Mouse (Mus musculus) small intestine, adult 2 months (tissue): ENCODE measurements around the gene Mysm1. TPM values are rescaled to one million over a fixed set of nuclear protein-coding genes. Genes with fewer than 3 reads are reported as not detected.

Experiments
- H3K27ac ChIP-seq: fragments of 200-500 bp; 2 replicates; pipeline ENCODE4 v1.5.1; 2012; ENCODE audit warnings: low read depth, low read length, control low read depth, inconsistent platforms; ENCODE audit not compliant: insufficient read depth
- H3K27me3 ChIP-seq: fragments of 200-500 bp; 2 replicates; pipeline ENCODE4 v1.6.1; 2012; ENCODE audit warnings: mild to moderate bottlenecking, moderate library complexity, low read length, inconsistent platforms; ENCODE audit not compliant: control insufficient read depth, insufficient read depth
- H3K36me3 ChIP-seq: fragments of 200-500 bp; 2 replicates; pipeline ENCODE4 v1.6.1; 2012; ENCODE audit warnings: mild to moderate bottlenecking, low read length, control low read depth, inconsistent platforms; ENCODE audit not compliant: control insufficient read depth, insufficient read depth
- H3K4me1 ChIP-seq: fragments of 200-500 bp; 2 replicates; pipeline ENCODE4 v1.6.1; 2012; ENCODE audit warnings: low read length, inconsistent platforms, mixed read lengths; ENCODE audit not compliant: control insufficient read depth, insufficient read depth, insufficient read length
- H3K4me3 ChIP-seq: fragments of 200-500 bp; 2 replicates; pipeline ENCODE4 v1.5.1; 2012; ENCODE audit warnings: low read depth, mild to moderate bottlenecking, control low read depth, inconsistent platforms, low read length, moderate library complexity
- CTCF ChIP-seq: fragments of 200-500 bp; IDR thresholded peaks from 2 replicates; pipeline ENCODE4 v1.5.1; 2012; ENCODE audit warnings: low read depth, mild to moderate bottlenecking, control low read depth, inconsistent platforms, low read length, moderate library complexity, mixed read lengths; ENCODE audit not compliant: insufficient replicate concordance, insufficient read length; ENCODE audit errors: extremely low read depth
- POLR2A ChIP-seq: fragments of 200-500 bp; IDR thresholded peaks from 2 replicates; pipeline ENCODE4 v1.6.1; 2012; ENCODE audit warnings: low read depth, mild to moderate bottlenecking, control low read depth, inconsistent platforms, low read length, moderate library complexity
- WGBS: fragments of 180-500 bp; shearing (Covaris S2); methylation state at CpG from one replicate; pipeline ENCODE4 v1.1.7; 2018; 5-methylcytosine and 5-hydroxymethylcytosine counted together
- polyA plus RNA-seq: library from polyadenylated mRNA; depleted of rRNA; stranded (reverse); fragments of >200 nt; gene quantifications from 2 replicates; pipeline ENCODE4 v1.2.3, GENCODE M21; 2012

Gene Mysm1
- polyA plus RNA-seq, 1 experiment, result 1.3 TPM

GRCm38 (mm10) chr4:94999249-94999648, 20.3 kb upstream of the Mysm1 start:
- no peak overlapping the region for H3K27ac ChIP-seq
- peak; percentile 10; the same call in 1 of the 2 replicates for TF ChIP-seq CTCF
- no peak for TF ChIP-seq POLR2A
- H3K36me3 ChIP-seq, result no peaks in the 10 kb centered on the region
- no peaks in the 10 kb centered on the region; the same call in none of the 2 replicates for H3K4me1 ChIP-seq
- H3K27me3 ChIP-seq, result no peaks in the 10 kb centered on the region
- 68% methylated on average over 3 of the region's 3 CpGs for WGBS
- H3K4me3 ChIP-seq, result no peak overlapping the region

- Histone ChIP-seq H3K4me3 (no peak overlapping the region), H3K27ac (no peak overlapping the region), H3K4me1 (no peaks in the 10 kb centered on the region; the same call in none of the 2 replicates), H3K36me3 (no peaks in the 10 kb centered on the region), H3K27me3 (no peaks in the 10 kb centered on the region)
- WGBS, result 40% methylated on average over 4 of the region's 4 CpGs
- TF ChIP-seq CTCF (no peak), POLR2A (no peak)
Observed at GRCm38 (mm10) chr4:94995862-94996261, 17.0 kb upstream of the Mysm1 start.

GRCm38 (mm10) chr4:94990204-94990603, 11.3 kb upstream of the Mysm1 start:
- Histone ChIP-seq H3K27me3 (no peaks in the 10 kb centered on the region), H3K27ac (no peak overlapping the region), H3K36me3 (no peaks in the 10 kb centered on the region), H3K4me1 (no peaks in the 10 kb centered on the region), H3K4me3 (no peak overlapping the region)
- WGBS, result 26% methylated on average over 3 of the region's 3 CpGs
- TF ChIP-seq CTCF, result no peak
- TF ChIP-seq POLR2A, result no peak

GRCm38 (mm10) chr4:94987725-94988124, 8.8 kb upstream of the Mysm1 start:
- Histone ChIP-seq H3K4me1 (no peaks in the 10 kb centered on the region), H3K27ac (no peak overlapping the region), H3K27me3 (no peaks in the 10 kb centered on the region), H3K36me3 (no peaks in the 10 kb centered on the region), H3K4me3 (no peak overlapping the region)
- WGBS, result 68% methylated on average over 4 of the region's 4 CpGs
- TF ChIP-seq POLR2A (no peak), CTCF (no peak)

GRCm38 (mm10) chr4:94979500-94979915, 608 bp upstream of the Mysm1 start:
- WGBS, result 34% methylated on average over 4 of the region's 4 CpGs
- Histone ChIP-seq H3K4me3 (peak overlapping the region; percentile 75), H3K27me3 (no peaks in the 10 kb centered on the region), H3K4me1 (no peaks in the 10 kb centered on the region), H3K27ac (no peak overlapping the region), H3K36me3 (peaks cover 7% of the 10 kb centered on the region)
- TF ChIP-seq CTCF (no peak), POLR2A (no peak)

- WGBS, result 83% methylated on average over 2 of the region's 2 CpGs
- Histone ChIP-seq H3K36me3 (peaks cover 23% of the 10 kb centered on the region), H3K27ac (no peak overlapping the region)
Observed at GRCm38 (mm10) chr4:94973321-94973720, 5.6 kb downstream of the Mysm1 start.

GRCm38 (mm10) chr4:94952773-94953172, 26.1 kb downstream of the Mysm1 start:
- TF ChIP-seq CTCF (no peak), POLR2A (no peak)
- WGBS, result 76% methylated on average over 3 of the region's 3 CpGs
- no peak overlapping the region for H3K27ac ChIP-seq
- H3K36me3 ChIP-seq, result peaks cover 54% of the 10 kb centered on the region
- no peaks in the 10 kb centered on the region for H3K27me3 ChIP-seq
- H3K4me3 ChIP-seq, result no peak overlapping the region
- no peaks in the 10 kb centered on the region for H3K4me1 ChIP-seq

More at GRCm38 (mm10) chr4:94973321-94973720, 5.6 kb downstream of the Mysm1 start:
- no peaks in the 10 kb centered on the region for H3K27me3 ChIP-seq
- no peak overlapping the region for H3K4me3 ChIP-seq
- no peak for TF ChIP-seq POLR2A
- TF ChIP-seq CTCF, result no peak
- no peaks in the 10 kb centered on the region for H3K4me1 ChIP-seq

- H3K27ac ChIP-seq, result no peak overlapping the region
- 86% methylated on average over 11 of the region's 11 CpGs for WGBS
- H3K4me1 ChIP-seq, result no peaks in the 10 kb centered on the region
- no peaks in the 10 kb centered on the region for H3K27me3 ChIP-seq
- TF ChIP-seq POLR2A (no peak), CTCF (no peak)
- peaks cover 30% of the 10 kb centered on the region for H3K36me3 ChIP-seq
- H3K4me3 ChIP-seq, result no peak overlapping the region
Observed at GRCm38 (mm10) chr4:94941221-94941855, 37.6 kb downstream of the Mysm1 start.
